Mouse (Mus musculus) G1E (cell line): Measurements from ENCODE around the gene Arhgap35.

Source experiments
- CTCF ChIP-seq: IDR thresholded peaks from 2 replicates; pipeline ENCODE4 v1.5.1; 2012; ENCODE audit warnings: low read depth, low read length, inconsistent platforms, mixed read lengths
- GATA1 ChIP-seq: IDR thresholded peaks from 2 replicates; pipeline ENCODE4 v1.6.1; 2012; ENCODE audit warnings: borderline replicate concordance, low read length, inconsistent platforms, mixed read lengths
- GATA2 ChIP-seq: IDR thresholded peaks from 2 replicates; pipeline ENCODE4 v1.6.1; 2012; ENCODE audit warnings: low read depth, low read length, inconsistent platforms, borderline replicate concordance

DNA sequence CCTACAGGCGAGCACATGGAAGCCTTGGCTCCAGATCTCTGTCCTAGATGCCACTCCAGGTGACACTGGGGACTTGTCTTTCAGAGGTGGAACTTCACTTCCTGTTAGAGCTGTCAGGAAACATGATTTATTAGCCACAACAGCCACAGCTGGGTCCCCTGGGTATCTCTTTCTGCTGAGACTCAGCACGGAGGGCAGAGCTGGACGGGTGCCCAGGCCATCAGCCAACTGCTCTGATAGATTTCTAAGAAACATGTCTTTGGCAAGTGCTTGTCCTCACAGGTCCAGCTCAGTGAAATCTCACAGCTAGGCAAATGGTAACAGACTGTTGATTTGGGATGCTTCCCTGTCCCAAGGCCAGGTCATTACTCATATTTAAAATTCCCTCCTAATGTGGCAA, 24.2 kb upstream of the Arhgap35 start:
- TF ChIP-seq CTCF (no peak), GATA1 (no peak), GATA2 (no peak)
